Mouse (Mus musculus) CH12.LX (cell line): ENCODE results near the gene Il17rb. TPM values are rescaled to one million over a fixed set of nuclear protein-coding genes. Genes with fewer than 3 reads are reported as not detected.

Experiments
- DNase-seq: peaks from one replicate; pipeline ENCODE4 v3.0.0-alpha.2; 2013; ENCODE audit errors: extremely low read depth
- H3K27ac ChIP-seq: 2 replicates; pipeline ENCODE4 v1.5.1; 2012; ENCODE audit warnings: low read depth, mild to moderate bottlenecking, control low read depth, moderate library complexity; ENCODE audit not compliant: insufficient read depth
- H3K27me3 ChIP-seq: replicated peaks from 2 replicates; pipeline ENCODE3; 2012; ENCODE audit warnings: inconsistent platforms
- H3K36me3 ChIP-seq, 2 experiments: replicated peaks in 1 of 2; 2 replicates each; pipeline versions ENCODE3 to v1.6.1; 2012; ENCODE audit warnings: inconsistent platforms in 1 of 2, low read length in 1 of 2, mild to moderate bottlenecking in 1 of 2, mixed read lengths in 1 of 2, moderate library complexity in 1 of 2; ENCODE audit not compliant: control insufficient read depth in 1 of 2, insufficient read depth in 1 of 2
- H3K4me1 ChIP-seq, 2 experiments: 2 replicates each; pipeline ENCODE4 v1.6.1; 2012; ENCODE audit warnings: inconsistent platforms in 1 of 2, moderate library complexity in 1 of 2; ENCODE audit not compliant: insufficient read depth in 2 of 2, control insufficient read depth in 1 of 2
- H3K4me2 ChIP-seq: 2 replicates; pipeline ENCODE4 v1.6.1; 2012; ENCODE audit warnings: low read depth, mild to moderate bottlenecking, control low read depth; ENCODE audit not compliant: poor library complexity, insufficient read depth, severe bottlenecking
- H3K4me3 ChIP-seq, 3 experiments: fragments of 150-350 bp in 1 of 3; sonication (generic) in 1 of 3; replicated peaks in 1 of 3; 2 replicates each; pipeline versions ENCODE3 to v1.5.1; 2011 to 2012; ENCODE audit warnings: low read depth in 2 of 3, low read length in 2 of 3, mild to moderate bottlenecking in 2 of 3, moderate library complexity in 2 of 3, control low read depth in 1 of 3, improper control_type of control experiment in 1 of 3, inconsistent platforms in 1 of 3, mixed read lengths in 1 of 3; ENCODE audit not compliant: poor library complexity in 1 of 3
- H3K79me2 ChIP-seq: replicated peaks from 2 replicates; pipeline ENCODE4 v1.6.1; 2012; ENCODE audit warnings: mild to moderate bottlenecking, moderate library complexity; ENCODE audit not compliant: control insufficient read depth, poor library complexity, insufficient read depth, severe bottlenecking; ENCODE audit errors: extremely low read depth
- H3K9ac ChIP-seq: 2 replicates; pipeline ENCODE4 v1.6.1; 2012; ENCODE audit warnings: low read depth, mild to moderate bottlenecking, control low read depth, moderate library complexity; ENCODE audit not compliant: insufficient read depth
- H3K9me3 ChIP-seq: replicated peaks from 2 replicates; pipeline ENCODE3; 2012; ENCODE audit warnings: low read length, inconsistent platforms, mixed read lengths
- BHLHE40 ChIP-seq: IDR thresholded peaks from 2 replicates; pipeline ENCODE4 v1.6.1; 2011; ENCODE audit warnings: mild to moderate bottlenecking, low read depth, low read length, improper control_type of control experiment
- EP300 ChIP-seq: IDR thresholded peaks from 2 replicates; pipeline ENCODE4 v1.6.1; 2011; ENCODE audit warnings: low read length, improper control_type of control experiment
- ETS1 ChIP-seq: conservative IDR thresholded peaks from 2 replicates; pipeline ENCODE4 v1.6.1; 2012; ENCODE audit warnings: low read depth, mild to moderate bottlenecking, inconsistent platforms, low read length, improper control_type of control experiment, moderate library complexity
- GABPA ChIP-seq: IDR thresholded peaks from 2 replicates; pipeline ENCODE4 v1.6.1; 2012; ENCODE audit warnings: low read depth, low read length, improper control_type of control experiment, inconsistent platforms; ENCODE audit not compliant: insufficient replicate concordance
- HCFC1 ChIP-seq: IDR thresholded peaks from 2 replicates; pipeline ENCODE4 v1.6.1; 2012; ENCODE audit warnings: low read depth, mild to moderate bottlenecking, inconsistent platforms, low read length, improper control_type of control experiment
- IRF4 ChIP-seq: IDR thresholded peaks from 2 replicates; pipeline ENCODE4 v1.6.1; 2014; ENCODE audit warnings: low read depth, mild to moderate bottlenecking, inconsistent platforms, low read length, improper control_type of control experiment
- JUN ChIP-seq: IDR thresholded peaks from 2 replicates; pipeline ENCODE4 v1.6.1; 2011; ENCODE audit warnings: low read depth, mild to moderate bottlenecking, low read length, improper control_type of control experiment, moderate library complexity; ENCODE audit not compliant: insufficient read depth
- MAFK ChIP-seq: IDR thresholded peaks from 2 replicates; pipeline ENCODE4 v1.6.1; 2011; ENCODE audit warnings: low read length, improper control_type of control experiment; ENCODE audit not compliant: insufficient replicate concordance
- MAZ ChIP-seq: IDR thresholded peaks from 2 replicates; pipeline ENCODE4 v1.6.1; 2012; ENCODE audit warnings: low read depth, mild to moderate bottlenecking, inconsistent platforms, low read length, improper control_type of control experiment, moderate library complexity
- MEF2A ChIP-seq: IDR thresholded peaks from 2 replicates; pipeline ENCODE4 v1.6.1; 2014; ENCODE audit warnings: low read depth, mild to moderate bottlenecking, inconsistent platforms, low read length, improper control_type of control experiment, borderline replicate concordance
- MXI1 ChIP-seq: IDR thresholded peaks from 2 replicates; pipeline ENCODE4 v1.6.1; 2011; ENCODE audit warnings: mild to moderate bottlenecking, low read depth, low read length, improper control_type of control experiment
- NELFE ChIP-seq: IDR thresholded peaks from 2 replicates; pipeline ENCODE4 v1.6.1; 2011; ENCODE audit warnings: low read depth, low read length, improper control_type of control experiment
- NRF1 ChIP-seq: IDR thresholded peaks from 2 replicates; pipeline ENCODE4 v1.6.1; 2014; ENCODE audit warnings: low read depth, mild to moderate bottlenecking, inconsistent platforms, low read length, improper control_type of control experiment, moderate library complexity
- PAX5 ChIP-seq: IDR thresholded peaks from 2 replicates; pipeline ENCODE4 v1.6.1; 2012; ENCODE audit warnings: low read length, inconsistent platforms, mixed read lengths
- POLR2A ChIP-seq: IDR thresholded peaks from 2 replicates; pipeline ENCODE4 v1.6.1; 2011; ENCODE audit warnings: low read depth, mild to moderate bottlenecking, improper control_type of control experiment, low read length
- POLR2AphosphoS2 ChIP-seq: IDR thresholded peaks from 2 replicates; pipeline ENCODE4 v1.6.1; 2011; ENCODE audit warnings: low read depth, low read length, improper control_type of control experiment
- RAD21 ChIP-seq: IDR thresholded peaks from 2 replicates; pipeline ENCODE4 v1.6.1; 2011; ENCODE audit warnings: low read depth, mild to moderate bottlenecking, low read length, improper control_type of control experiment, moderate library complexity
- RCOR1 ChIP-seq: conservative IDR thresholded peaks from 2 replicates; pipeline ENCODE4 v1.6.1; 2012; ENCODE audit warnings: low read depth, mild to moderate bottlenecking, inconsistent platforms, low read length, improper control_type of control experiment
- SIN3A ChIP-seq: IDR thresholded peaks from 2 replicates; pipeline ENCODE4 v1.6.1; 2012; ENCODE audit warnings: low read length, improper control_type of control experiment, inconsistent platforms
- SMC3 ChIP-seq: IDR thresholded peaks from 2 replicates; pipeline ENCODE4 v1.6.1; 2011; ENCODE audit warnings: low read depth, low read length, improper control_type of control experiment
- USF1 ChIP-seq: IDR thresholded peaks from 2 replicates; pipeline ENCODE4 v1.6.1; 2014; ENCODE audit warnings: low read depth, mild to moderate bottlenecking, inconsistent platforms, low read length, improper control_type of control experiment
- USF2 ChIP-seq: conservative IDR thresholded peaks from 2 replicates; pipeline ENCODE4 v1.6.1; 2011; ENCODE audit warnings: low read depth, low read length, improper control_type of control experiment
- dilution Hi-C: fragments of 300-500 bp; cut with MboI; formaldehyde crosslinking; loops from 2 replicates; pipeline ENCODE4 v1.14.3; 2020; ENCODE audit warnings: low sequenced_read_pairs; ENCODE audit not compliant: extremely low pct_unique_long_range_greater_than_20kb, extremely low pct_ligation_motif_present
- in situ Hi-C: fragments of 300-500 bp; cut with MboI; formaldehyde crosslinking; loops from 3 replicates; pipeline ENCODE4 v1.14.3; 2019; ENCODE audit warnings: low sequenced_read_pairs, low pct_ligation_motif_present, low pct_unique_long_range_greater_than_20kb, mixed read lengths
- polyA plus RNA-seq: library from polyadenylated mRNA; unstranded; fragments of >175 nt; gene quantifications from 2 replicates; pipeline ENCODE4 v1.2.1, GENCODE M21; 2012; ENCODE audit warnings: low read depth; ENCODE audit not compliant: insufficient read length
- total RNA-seq, 2 experiments: library from RNA; depleted of rRNA; stranded (reverse); fragments of 300-350 nt in 1 of 2; fragments of >200 nt in 1 of 2; gene quantifications; 2 replicates each; pipeline ENCODE4 v1.2.3; 2012 to 2014

Il17rb gene
- total and polyA plus RNA-seq, 3 experiments: 5.0 to 12.9 (median 6.7) TPM

DNA sequence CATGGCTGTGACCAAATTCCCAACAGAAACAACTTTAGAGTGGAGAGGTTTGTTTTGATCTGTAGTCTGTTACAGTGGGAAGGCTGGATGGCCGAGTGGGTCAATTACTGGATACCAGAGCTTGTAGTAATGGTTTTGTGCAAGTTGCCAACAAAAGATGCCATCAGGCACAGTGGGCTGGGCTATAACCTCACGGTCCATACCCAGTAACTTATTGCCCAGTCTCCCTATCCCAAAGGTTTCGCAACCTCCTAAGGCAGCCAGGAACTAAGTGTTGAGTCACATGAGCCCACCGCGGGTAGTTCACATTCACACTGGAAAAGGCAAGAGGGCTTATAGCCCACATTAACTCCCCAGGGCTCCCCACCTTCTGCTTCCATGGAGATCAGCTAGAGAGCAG is 8.0 kb upstream of the Il17rb start:
- Histone ChIP-seq H3K36me3 (no peaks in the 10 kb centered on the region), H3K27me3 (no peaks in the 10 kb centered on the region), H3K79me2 (no peaks in the 10 kb centered on the region), H3K4me1 (peaks cover 17 to 48% of the 10 kb centered on the region in 2 experiments), H3K9me3 (no peaks in the 10 kb centered on the region), H3K4me2 (no peak overlapping the region), H3K9ac (no peak overlapping the region), H3K27ac (no peak overlapping the region), H3K4me3 (no peak overlapping the region)
- DNase-seq: no peak
- TF ChIP-seq ETS1 (no peak), GABPA (no peak), MAFK (no peak)
- dilution Hi-C loops (no loop called here), in situ Hi-C loops (no loop called here)

DNA sequence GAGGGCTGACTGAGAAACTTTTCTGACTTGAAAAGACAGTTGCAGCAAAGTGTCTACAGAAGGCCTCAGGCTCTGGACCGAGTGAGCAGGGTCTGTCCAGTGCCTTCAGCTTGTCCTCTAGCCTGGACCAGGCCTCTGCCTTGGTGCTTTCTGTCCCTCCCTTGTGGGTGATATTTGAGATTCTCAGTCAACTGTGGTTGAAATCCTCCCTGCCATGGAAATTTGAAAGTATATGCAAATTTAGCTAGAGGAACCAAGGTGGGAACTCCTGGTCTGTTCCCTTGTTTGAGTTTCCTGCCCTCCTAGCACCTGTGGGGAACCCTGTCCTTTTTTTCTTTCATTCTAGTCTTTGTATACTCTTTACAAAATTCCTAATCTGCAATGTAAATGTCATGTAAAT is 6.3 kb upstream of the Il17rb start:
- Histone ChIP-seq H3K27ac (no peak overlapping the region), H3K4me1 (peaks cover 17 to 48% of the 10 kb centered on the region in 2 experiments), H3K9ac (0 out of 2 replicates have a peak overlapping the region, but pooled peaks have one; percentile 10), H3K9me3 (no peaks in the 10 kb centered on the region), H3K4me2 (peak overlapping the region; percentile 37), H3K79me2 (no peaks in the 10 kb centered on the region), H3K27me3 (no peaks in the 10 kb centered on the region), H3K4me3 (no peak overlapping the region), H3K36me3 (no peaks in the 10 kb centered on the region)
- in situ Hi-C loops (no loop called here), dilution Hi-C loops (no loop called here)
- peak; percentile 57 for TF ChIP-seq ETS1
- 0 out of 2 replicates have a peak, but pooled peaks have one; percentile 34 for TF ChIP-seq SIN3A
- TF ChIP-seq EP300: peak; percentile 72
- no peak for TF ChIP-seq RCOR1
- TF ChIP-seq SMC3: no peak
- TF ChIP-seq BHLHE40: 0 out of 2 replicates have a peak, but pooled peaks have one; percentile 4
- peak; percentile 27; the same call in 1 of the 2 replicates for TF ChIP-seq IRF4
- peak; percentile 59 for DNase-seq

GRCm38 (mm10) chr14:30014487-30014886 is 5.8 kb upstream of the Il17rb start:
- dilution Hi-C loops: no loop called here
- no peaks in the 10 kb centered on the region for H3K36me3 ChIP-seq
- H3K4me2 ChIP-seq: no peak overlapping the region
- in situ Hi-C loops: no loop called here
- DNase-seq: no peak
- H3K27ac ChIP-seq: no peak overlapping the region
- H3K4me3 ChIP-seq: no peak overlapping the region
- TF ChIP-seq USF1: no peak
- no peak for TF ChIP-seq RAD21
- no peak for TF ChIP-seq MEF2A
- no peak for TF ChIP-seq NELFE
- no peak for TF ChIP-seq POLR2AphosphoS2
- TF ChIP-seq SMC3: no peak
- TF ChIP-seq SIN3A: no peak
- TF ChIP-seq POLR2A: no peak
- TF ChIP-seq MAFK: no peak
- TF ChIP-seq MXI1: no peak
- no peak for TF ChIP-seq USF2
- TF ChIP-seq NRF1: no peak
- TF ChIP-seq JUN: no peak
- TF ChIP-seq EP300: no peak
- TF ChIP-seq HCFC1: no peak
- no peak for TF ChIP-seq BHLHE40
- TF ChIP-seq MAZ: no peak
- TF ChIP-seq PAX5: no peak
- no peak for TF ChIP-seq RCOR1
- peaks cover 17 to 46% of the 10 kb centered on the region in 2 experiments for H3K4me1 ChIP-seq
- H3K79me2 ChIP-seq: no peaks in the 10 kb centered on the region
- H3K9ac ChIP-seq: 0 out of 2 replicates have a peak overlapping the region, but pooled peaks have one; percentile 10
- no peaks in the 10 kb centered on the region for H3K9me3 ChIP-seq
- no peaks in the 10 kb centered on the region for H3K27me3 ChIP-seq
